Mouse (Mus musculus): ENCODE data around the gene Etv4. TPM values are rescaled to one million over a fixed set of nuclear protein-coding genes. Genes with fewer than 3 reads are reported as not detected.

Etv4 gene
- polyA plus RNA-seq, 1 experiment from 2014 or later: 9.4 TPM

DNA sequence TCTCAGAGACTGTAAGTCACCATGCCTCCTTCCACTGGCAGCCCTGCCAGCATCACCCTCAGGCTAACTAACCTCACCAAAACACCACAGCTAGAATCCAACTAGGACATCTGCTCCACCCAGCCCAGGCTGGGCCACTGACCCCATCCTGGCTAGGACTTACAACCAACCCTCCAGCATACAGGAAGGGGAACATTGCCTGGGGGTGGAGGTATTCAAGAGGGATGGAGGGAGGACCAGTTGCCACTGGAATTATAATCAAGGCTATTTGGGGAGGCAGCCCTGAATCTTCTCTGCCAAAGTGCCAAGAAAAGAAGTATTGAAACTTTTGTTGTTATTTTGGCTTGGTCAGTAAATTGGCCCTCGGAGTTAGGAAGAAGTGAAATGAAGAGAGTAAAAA, 2.0 kb downstream of the Etv4 start:
- 66% methylated on average over 1 of the region's 1 CpGs for WGBS
- DNase-seq (ENCODE audit: low spot score): no peak
- peaks cover 32% of the 10 kb centered on the region for H3K4me1 ChIP-seq
- H3K27me3 ChIP-seq (ENCODE audit: insufficient read depth, poor library complexity, severe bottlenecking): peaks cover 79% of the 10 kb centered on the region
- H3K36me3 ChIP-seq: no peaks in the 10 kb centered on the region
- no peak overlapping the region for H3K4me3 ChIP-seq
- H3K27ac ChIP-seq: no peak overlapping the region
- no peaks in the 10 kb centered on the region for H3K9me3 ChIP-seq

DNA sequence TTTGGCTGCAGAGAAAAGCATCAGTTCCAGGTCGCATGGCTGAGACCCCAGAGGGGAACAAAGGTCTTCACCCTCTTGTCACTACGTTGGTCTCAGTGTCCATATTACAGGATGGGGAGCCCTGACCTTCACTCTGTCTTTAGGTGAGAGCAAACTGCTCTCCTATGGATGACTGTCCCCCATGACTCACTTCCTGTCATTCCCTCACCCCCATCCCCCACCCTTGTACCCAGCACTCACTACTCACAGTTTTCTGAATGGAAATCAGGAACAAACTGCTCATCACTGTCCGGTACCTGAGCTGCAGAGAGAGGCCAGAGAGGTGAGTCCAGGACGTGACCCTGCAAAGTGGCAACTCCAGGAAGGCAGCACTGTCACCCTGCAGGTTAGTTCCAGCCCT, 8.3 kb downstream of the Etv4 start:
- Histone ChIP-seq H3K27ac (no peak overlapping the region), H3K27me3 (ENCODE audit: insufficient read depth, poor library complexity, severe bottlenecking) (peaks cover 69% of the 10 kb centered on the region), H3K9me3 (no peaks in the 10 kb centered on the region), H3K4me1 (peaks cover 44% of the 10 kb centered on the region), H3K36me3 (0 out of 2 replicates have a peak, but pooled peaks cover 5% of the 10 kb centered on the region), H3K4me3 (no peak overlapping the region)
- WGBS: 68% methylated on average over 4 of the region's 4 CpGs
- DNase-seq (ENCODE audit: low spot score): no peak

DNA sequence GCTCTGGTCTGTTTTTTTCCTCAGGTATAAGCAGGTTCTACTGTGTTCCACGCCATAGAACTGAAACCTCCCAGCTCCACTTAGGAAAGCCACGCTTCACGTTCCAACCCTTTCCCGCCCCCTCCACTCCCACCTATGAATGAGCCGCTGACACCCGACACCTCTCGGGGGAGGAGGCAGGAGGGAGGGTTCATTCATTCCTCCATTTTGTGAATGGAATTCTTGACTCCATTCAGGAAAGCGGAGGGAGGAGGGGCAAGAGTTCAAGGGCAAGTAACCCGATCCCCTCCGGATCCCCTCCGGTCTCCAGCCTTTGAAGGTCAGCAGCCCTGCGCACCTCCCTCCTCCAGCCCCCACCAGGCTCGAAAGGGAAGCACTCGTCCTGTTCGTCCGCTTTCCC, 12.7 kb downstream of the Etv4 start:
- Histone ChIP-seq H3K4me1 (peaks cover 34% of the 10 kb centered on the region), H3K36me3 (peaks cover 37% of the 10 kb centered on the region), H3K27ac (peak overlapping the region; percentile 72), H3K9me3 (no peaks in the 10 kb centered on the region), H3K4me3 (peak overlapping the region; percentile 48), H3K27me3 (ENCODE audit: insufficient read depth, poor library complexity, severe bottlenecking) (peaks cover 58% of the 10 kb centered on the region)
- peak; percentile 96 for DNase-seq (ENCODE audit: low spot score)
- under 1% methylated on average over 15 of the region's 16 CpGs for WGBS

DNA sequence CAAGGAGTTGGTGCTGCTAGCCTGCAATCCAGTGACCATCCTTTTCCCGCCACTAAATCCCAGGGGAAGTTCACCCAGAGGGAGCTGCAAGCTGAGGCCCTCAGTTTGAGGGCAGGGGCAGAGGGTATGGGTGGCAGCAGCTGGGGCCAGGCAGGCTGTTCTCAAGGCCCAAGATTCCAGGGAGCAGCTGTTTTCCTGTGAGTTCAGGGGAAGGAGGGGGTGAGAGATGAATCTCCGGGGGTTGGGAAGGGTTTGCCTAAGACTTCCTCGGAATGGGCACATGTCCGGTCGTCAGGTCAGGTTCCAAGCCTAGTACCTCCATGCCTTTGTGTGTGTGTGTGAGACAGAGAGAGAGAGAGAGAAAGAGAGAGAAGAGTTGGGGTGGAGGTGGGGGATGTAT, 13.1 kb downstream of the Etv4 start:
- Histone ChIP-seq H3K27me3 (ENCODE audit: insufficient read depth, poor library complexity, severe bottlenecking) (peaks cover 54% of the 10 kb centered on the region), H3K27ac (peak overlapping the region; percentile 72), H3K9me3 (no peaks in the 10 kb centered on the region), H3K4me1 (peaks cover 32% of the 10 kb centered on the region), H3K4me3 (peak overlapping the region; percentile 48), H3K36me3 (peaks cover 41% of the 10 kb centered on the region)
- WGBS: 5% methylated on average over 5 of the region's 5 CpGs
- DNase-seq (ENCODE audit: low spot score): no peak

DNA sequence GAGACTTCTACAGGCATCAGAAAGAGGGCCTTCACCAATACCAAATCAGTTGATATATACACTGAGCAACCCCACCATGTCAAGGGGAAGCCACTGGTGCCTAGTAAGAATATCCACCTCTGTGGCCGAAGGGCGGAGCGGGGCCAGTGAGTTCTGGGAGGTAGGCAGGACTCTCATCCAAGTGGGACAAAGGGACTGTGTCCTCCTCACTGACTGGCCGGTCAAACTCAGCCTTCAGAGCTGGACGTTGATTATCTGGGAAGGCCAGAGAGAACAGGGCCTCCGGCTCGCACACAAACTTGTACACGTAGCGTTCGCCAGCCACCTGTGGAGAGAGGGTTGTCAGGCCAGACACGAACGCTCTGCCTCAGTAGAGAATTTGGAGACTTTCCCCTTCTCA, 14.9 kb downstream of the Etv4 start:
- Histone ChIP-seq H3K4me1 (peaks cover 29% of the 10 kb centered on the region), H3K27ac (no peak overlapping the region; the same call in 1 of the 2 replicates), H3K27me3 (ENCODE audit: insufficient read depth, poor library complexity, severe bottlenecking) (peaks cover 38% of the 10 kb centered on the region), H3K36me3 (peaks cover 58% of the 10 kb centered on the region), H3K9me3 (no peaks in the 10 kb centered on the region), H3K4me3 (no peak overlapping the region)
- WGBS: 91% methylated on average over 12 of the region's 12 CpGs
- no peak for DNase-seq (ENCODE audit: low spot score)

GRCm38 (mm10) chr11:101768721-101769120, 16.4 kb downstream of the Etv4 start:
- no peak for DNase-seq (ENCODE audit: low spot score)
- H3K27me3 ChIP-seq (ENCODE audit: insufficient read depth, poor library complexity, severe bottlenecking): peaks cover 26% of the 10 kb centered on the region
- no peak overlapping the region for H3K27ac ChIP-seq
- WGBS: 87% methylated on average over 6 of the region's 6 CpGs
- peaks cover 68% of the 10 kb centered on the region for H3K36me3 ChIP-seq
- peaks cover 26% of the 10 kb centered on the region for H3K4me1 ChIP-seq
- no peaks in the 10 kb centered on the region for H3K9me3 ChIP-seq
- no peak overlapping the region for H3K4me3 ChIP-seq

GRCm38 (mm10) chr11:101767326-101767725, 17.8 kb downstream of the Etv4 start:
- Histone ChIP-seq H3K4me3 (no peak overlapping the region), H3K4me1 (peaks cover 15% of the 10 kb centered on the region), H3K27me3 (ENCODE audit: insufficient read depth, poor library complexity, severe bottlenecking) (peaks cover 19% of the 10 kb centered on the region), H3K36me3 (peaks cover 75% of the 10 kb centered on the region), H3K9me3 (no peaks in the 10 kb centered on the region), H3K27ac (no peak overlapping the region)
- WGBS: 81% methylated on average over 5 of the region's 5 CpGs
- no peak for DNase-seq (ENCODE audit: low spot score)

- H3K27me3 ChIP-seq (ENCODE audit: insufficient read depth, poor library complexity, severe bottlenecking): no peaks in the 10 kb centered on the region
- no peak overlapping the region for H3K27ac ChIP-seq
- no peaks in the 10 kb centered on the region for H3K4me1 ChIP-seq
- no peak overlapping the region for H3K4me3 ChIP-seq
- DNase-seq (ENCODE audit: low spot score): no peak
- no peaks in the 10 kb centered on the region for H3K9me3 ChIP-seq
- peaks cover 83% of the 10 kb centered on the region for H3K36me3 ChIP-seq
- WGBS: 86% methylated on average over 8 of the region's 8 CpGs
These were observed 20.6 kb downstream of the Etv4 start for GRCm38 (mm10) chr11:101764546-101764945.

GRCm38 (mm10) chr11:101763723-101764122, 21.4 kb downstream of the Etv4 start:
- H3K4me3 ChIP-seq: no peak overlapping the region
- peaks cover 83% of the 10 kb centered on the region for H3K36me3 ChIP-seq
- H3K27me3 ChIP-seq (ENCODE audit: insufficient read depth, poor library complexity, severe bottlenecking): no peaks in the 10 kb centered on the region
- H3K27ac ChIP-seq: no peak overlapping the region
- H3K9me3 ChIP-seq: no peaks in the 10 kb centered on the region
- no peaks in the 10 kb centered on the region for H3K4me1 ChIP-seq
- no peak for DNase-seq (ENCODE audit: low spot score)
- WGBS: 69% methylated on average over 7 of the region's 7 CpGs

DNA sequence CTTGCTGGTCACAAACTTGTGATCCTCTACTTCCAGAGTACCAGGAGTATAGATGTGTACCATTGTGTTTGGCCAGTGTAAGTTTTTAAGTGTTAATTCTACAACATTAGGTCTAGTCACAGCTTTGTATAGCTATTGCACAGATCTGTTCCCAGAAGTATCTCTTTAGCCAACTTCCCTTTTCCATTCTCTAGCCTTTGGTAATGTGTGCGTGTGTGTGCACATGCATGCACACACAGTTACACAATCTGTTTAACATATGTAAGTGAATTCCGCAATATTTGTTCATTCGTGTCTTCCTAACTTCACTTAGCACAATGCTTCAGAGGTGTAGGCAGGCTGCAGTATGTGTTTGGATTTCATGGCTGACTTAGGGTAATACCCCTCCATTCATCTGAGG, 25.6 kb downstream of the Etv4 start:
- Histone ChIP-seq H3K27me3 (ENCODE audit: insufficient read depth, poor library complexity, severe bottlenecking) (no peaks in the 10 kb centered on the region), H3K36me3 (peaks cover 83% of the 10 kb centered on the region), H3K4me3 (no peak overlapping the region), H3K4me1 (no peaks in the 10 kb centered on the region), H3K27ac (no peak overlapping the region), H3K9me3 (no peaks in the 10 kb centered on the region)
- no peak for DNase-seq (ENCODE audit: low spot score)
- 94% methylated on average over 3 of the region's 3 CpGs for WGBS

GRCm38 (mm10) chr11:101758431-101758830, 26.7 kb downstream of the Etv4 start:
- no peak for DNase-seq (ENCODE audit: low spot score)
- no peak overlapping the region for H3K27ac ChIP-seq
- H3K9me3 ChIP-seq: no peaks in the 10 kb centered on the region
- no peaks in the 10 kb centered on the region for H3K27me3 ChIP-seq (ENCODE audit: insufficient read depth, poor library complexity, severe bottlenecking)
- WGBS: 89% methylated on average over 5 of the region's 5 CpGs
- H3K36me3 ChIP-seq: peaks cover 86% of the 10 kb centered on the region
- no peak overlapping the region for H3K4me3 ChIP-seq
- H3K4me1 ChIP-seq: no peaks in the 10 kb centered on the region

- Histone ChIP-seq H3K27me3 (ENCODE audit: insufficient read depth, poor library complexity, severe bottlenecking) (no peaks in the 10 kb centered on the region), H3K4me3 (no peak overlapping the region), H3K27ac (no peak overlapping the region), H3K9me3 (no peaks in the 10 kb centered on the region), H3K36me3 (peaks cover 90% of the 10 kb centered on the region), H3K4me1 (no peaks in the 10 kb centered on the region)
- no peak for DNase-seq (ENCODE audit: low spot score)
- WGBS: 90% methylated on average over 8 of the region's 8 CpGs
These were observed 27.8 kb downstream of the Etv4 start for GRCm38 (mm10) chr11:101757366-101757765.

- H3K27ac ChIP-seq: no peak overlapping the region
- WGBS: 92% methylated on average over 8 of the region's 8 CpGs
- peaks cover 90% of the 10 kb centered on the region for H3K36me3 ChIP-seq
- H3K9me3 ChIP-seq: no peaks in the 10 kb centered on the region
- DNase-seq (ENCODE audit: low spot score): no peak
- no peak overlapping the region for H3K4me3 ChIP-seq
- H3K27me3 ChIP-seq (ENCODE audit: insufficient read depth, poor library complexity, severe bottlenecking): no peaks in the 10 kb centered on the region
- H3K4me1 ChIP-seq: no peaks in the 10 kb centered on the region
These were observed 28.6 kb downstream of the Etv4 start for GRCm38 (mm10) chr11:101756616-101757015.

- H3K27ac ChIP-seq: peak overlapping the region; percentile 88
- 24% methylated on average over 9 of the region's 9 CpGs for WGBS
- H3K27me3 ChIP-seq (ENCODE audit: insufficient read depth, poor library complexity, severe bottlenecking): no peaks in the 10 kb centered on the region
- peaks cover 10% of the 10 kb centered on the region; the same call in 1 of the 2 replicates for H3K4me1 ChIP-seq
- H3K9me3 ChIP-seq: no peaks in the 10 kb centered on the region
- no peak for DNase-seq (ENCODE audit: low spot score)
- peak overlapping the region; percentile 87 for H3K4me3 ChIP-seq
- peaks cover 43% of the 10 kb centered on the region for H3K36me3 ChIP-seq
These were observed 51.6 kb downstream of the Etv4 start for GRCm38 (mm10) chr11:101733596-101733995.

Measured in heart, embryonic 10.5 days (tissue).